Mouse (Mus musculus): ENCODE results near the gene Tmem169.

DNA sequence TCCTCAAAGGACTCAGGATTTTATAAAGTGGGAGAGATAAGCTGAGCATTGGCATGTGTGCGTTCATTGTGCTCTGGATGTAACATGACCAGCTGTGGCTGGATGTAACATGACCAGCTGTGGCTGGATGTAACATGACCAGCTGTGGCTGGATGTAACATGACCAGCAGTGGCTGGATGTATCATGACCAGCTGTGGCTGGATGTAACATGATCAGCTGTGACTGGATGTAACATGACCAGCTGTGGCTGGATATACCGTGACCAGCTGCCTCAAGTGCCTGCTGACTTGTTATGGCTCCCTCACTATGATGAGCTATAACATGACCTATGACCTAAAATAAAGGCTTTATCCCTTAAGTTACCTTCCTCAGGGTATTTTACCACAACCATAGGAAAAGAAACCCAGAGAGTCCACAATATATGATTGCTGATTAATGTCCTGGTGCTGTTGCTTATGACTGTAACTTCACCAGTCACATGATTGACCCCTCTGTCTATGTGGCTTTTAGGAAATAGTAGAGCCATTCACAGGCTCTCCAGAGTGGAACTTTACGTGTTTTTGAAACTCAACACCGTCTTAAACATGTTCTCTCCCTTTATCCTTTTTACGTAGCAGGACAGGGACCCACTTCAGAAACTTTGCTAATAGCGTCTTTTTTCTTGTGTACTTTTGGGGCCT, 25.7 kb downstream of the Tmem169 start:
- TF ChIP-seq POLR2A (IDR thresholded peaks at IDR 0.05; ENCODE audit: extremely low read depth, insufficient read depth, low read length) (no peak), CTCF (IDR thresholded peaks at IDR 0.05; ENCODE audit: extremely low read depth, insufficient read depth, low read length) (no peak)
